Mouse (Mus musculus) midbrain, embryonic 13.5 days (tissue): ENCODE results near the gene E2f6. TPM values are rescaled to one million over a fixed set of nuclear protein-coding genes. Genes with fewer than 3 reads are reported as not detected.

Experiments
- ATAC-seq: fragments of 200-750 bp; cut with Nextera tagmentation; 2 replicates; pipeline ENCODE4 v1.8.0; 2017; ENCODE audit warnings: mild to moderate bottlenecking, moderate TSS enrichment, moderate library complexity
- H3K27ac ChIP-seq: fragments of 300-500 bp; sonication (generic); 2 replicates; pipeline ENCODE4 v1.5.1; 2015; ENCODE audit warnings: inconsistent platforms, mild to moderate bottlenecking, moderate library complexity
- H3K27me3 ChIP-seq: fragments of 300-500 bp; sonication (generic); 2 replicates; pipeline ENCODE4 v1.6.1; 2015; ENCODE audit warnings: mild to moderate bottlenecking, inconsistent platforms
- H3K36me3 ChIP-seq: fragments of 300-500 bp; sonication (generic); 2 replicates; pipeline ENCODE4 v1.6.1; 2015; ENCODE audit warnings: mild to moderate bottlenecking, inconsistent platforms
- H3K4me1 ChIP-seq: fragments of 300-500 bp; sonication (generic); replicated peaks from 2 replicates; pipeline ENCODE4 v1.6.1; 2015; ENCODE audit warnings: inconsistent platforms
- H3K4me2 ChIP-seq: fragments of 300-500 bp; sonication (generic); replicated peaks from 2 replicates; pipeline ENCODE4 v1.6.1; 2015; ENCODE audit warnings: moderate library complexity, mild to moderate bottlenecking, inconsistent platforms
- H3K4me3 ChIP-seq: fragments of 300-500 bp; sonication (generic); replicated peaks from 2 replicates; pipeline ENCODE4 v1.5.1; 2015; ENCODE audit warnings: mild to moderate bottlenecking, inconsistent platforms
- H3K9ac ChIP-seq: fragments of 300-500 bp; sonication (generic); replicated peaks from 2 replicates; pipeline ENCODE4 v1.6.1; 2015; ENCODE audit warnings: mild to moderate bottlenecking, inconsistent platforms
- H3K9me3 ChIP-seq: fragments of 300-500 bp; sonication (generic); 2 replicates; pipeline ENCODE4 v1.6.1; 2016; ENCODE audit warnings: mild to moderate bottlenecking, inconsistent platforms
- WGBS: fragments of 180-500 bp; shearing (Covaris S2); methylation state at CpG from one replicate; pipeline ENCODE4 v1.1.7; 2015; 5-methylcytosine and 5-hydroxymethylcytosine counted together
- polyA plus RNA-seq: library from polyadenylated mRNA; unstranded; fragments of >200 nt; fragmentation: Nextera tagmentation; extraction: Ambion mirVana; gene quantifications from 2 replicates; pipeline ENCODE4 v1.2.1, GENCODE M21; 2015

Gene E2f6
- polyA plus RNA-seq, 1 experiment from 2014 or later = 49.5 TPM

GRCm38 (mm10) chr12:16853431-16854165, 42.8 kb downstream of the E2f6 start:
- Histone ChIP-seq H3K9me3 (no peaks in the 10 kb centered on the region), H3K36me3 (no peaks in the 10 kb centered on the region), H3K27ac (no peak overlapping the region), H3K27me3 (no peaks in the 10 kb centered on the region), H3K4me1 (peaks cover 31% of the 10 kb centered on the region), H3K9ac (no peak overlapping the region), H3K4me3 (no peak overlapping the region), H3K4me2 (no peak overlapping the region)
- WGBS = 89% methylated on average over 11 of the region's 11 CpGs
- no peak for ATAC-seq

- Histone ChIP-seq H3K4me2 (peak overlapping the region; percentile 41), H3K9ac (0 out of 2 replicates have a peak overlapping the region, but pooled peaks have one; percentile 11), H3K36me3 (no peaks in the 10 kb centered on the region), H3K27me3 (no peaks in the 10 kb centered on the region), H3K4me1 (peaks cover 26% of the 10 kb centered on the region), H3K27ac (peak overlapping the region; percentile 96), H3K9me3 (no peaks in the 10 kb centered on the region), H3K4me3 (no peak overlapping the region)
- 4% methylated on average over 6 of the region's 6 CpGs for WGBS
- peak; percentile 98 for ATAC-seq
These were observed 45.0 kb downstream of the E2f6 start for GRCm38 (mm10) chr12:16855632-16856305.

- 28% methylated on average over 2 of the region's 2 CpGs for WGBS
- H3K36me3 ChIP-seq = no peaks in the 10 kb centered on the region
- H3K27me3 ChIP-seq = no peaks in the 10 kb centered on the region
- peak overlapping the region; percentile 41; the same call in 1 of the 2 replicates for H3K4me2 ChIP-seq
- H3K9me3 ChIP-seq = no peaks in the 10 kb centered on the region
- peak; percentile 68 for ATAC-seq
- no peak overlapping the region for H3K4me3 ChIP-seq
- H3K4me1 ChIP-seq = peaks cover 23% of the 10 kb centered on the region
- peak overlapping the region; percentile 96 for H3K27ac ChIP-seq
- H3K9ac ChIP-seq = no peak overlapping the region
These were observed 45.5 kb downstream of the E2f6 start for GRCm38 (mm10) chr12:16856306-16856679.

- Histone ChIP-seq H3K4me3 (no peak overlapping the region), H3K9me3 (no peaks in the 10 kb centered on the region), H3K27ac (no peak overlapping the region), H3K27me3 (no peaks in the 10 kb centered on the region), H3K9ac (no peak overlapping the region), H3K4me2 (no peak overlapping the region), H3K36me3 (no peaks in the 10 kb centered on the region), H3K4me1 (peaks cover 23% of the 10 kb centered on the region)
- ATAC-seq = no peak
- 88% methylated on average over 4 of the region's 4 CpGs for WGBS
These were observed 47.3 kb downstream of the E2f6 start for GRCm38 (mm10) chr12:16858081-16858480.

DNA sequence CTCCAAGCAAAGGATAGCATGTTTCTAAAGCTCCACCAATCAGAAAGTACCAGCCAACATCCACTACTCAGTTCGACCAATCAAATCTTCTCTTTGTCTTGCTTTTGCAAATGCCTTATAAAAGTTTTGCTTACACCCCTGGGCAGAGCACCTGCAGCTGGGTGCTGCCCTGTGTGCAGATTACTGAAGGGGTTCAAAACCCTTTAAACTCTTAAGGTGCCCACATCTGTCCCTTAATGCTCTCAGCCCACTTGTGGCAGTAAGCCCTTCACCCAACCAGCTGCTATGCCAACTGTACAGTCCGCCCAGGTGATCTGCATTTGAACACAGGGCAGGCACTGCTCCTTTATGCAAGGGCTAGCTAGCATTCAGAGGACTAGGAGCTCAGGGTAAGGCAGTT, 49.0 kb downstream of the E2f6 start:
- Histone ChIP-seq H3K27me3 (no peaks in the 10 kb centered on the region), H3K27ac (no peak overlapping the region), H3K4me1 (peaks cover 19% of the 10 kb centered on the region), H3K36me3 (no peaks in the 10 kb centered on the region), H3K4me3 (no peak overlapping the region), H3K9me3 (no peaks in the 10 kb centered on the region), H3K9ac (no peak overlapping the region), H3K4me2 (no peak overlapping the region)
- WGBS = 79% methylated on average over 2 of the region's 2 CpGs
- no peak for ATAC-seq

DNA sequence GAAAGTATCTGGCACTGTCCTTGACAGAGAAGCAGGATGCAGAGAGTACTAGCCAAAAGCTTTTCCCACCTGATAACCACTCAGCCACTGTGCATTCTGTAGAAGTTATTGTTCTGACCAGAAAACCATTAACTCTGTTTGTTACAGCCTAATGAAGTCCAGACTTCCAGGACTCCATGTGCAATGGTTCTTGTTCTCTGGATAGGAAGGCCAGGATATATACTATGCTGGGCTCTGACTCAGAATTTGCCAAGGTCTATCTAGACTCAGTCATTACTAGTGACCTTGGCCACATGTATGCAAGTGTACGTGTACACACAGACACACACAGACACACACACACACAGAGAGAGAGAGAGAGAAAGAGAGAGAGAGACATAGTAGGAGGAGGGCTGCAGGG, 49.8 kb downstream of the E2f6 start:
- H3K4me2 ChIP-seq = no peak overlapping the region
- no peak overlapping the region for H3K4me3 ChIP-seq
- H3K27ac ChIP-seq = no peak overlapping the region
- no peaks in the 10 kb centered on the region for H3K27me3 ChIP-seq
- no peaks in the 10 kb centered on the region for H3K36me3 ChIP-seq
- 70% methylated on average over 1 of the region's 1 CpGs for WGBS
- H3K9ac ChIP-seq = no peak overlapping the region
- no peaks in the 10 kb centered on the region for H3K9me3 ChIP-seq
- peaks cover 16% of the 10 kb centered on the region for H3K4me1 ChIP-seq
- no peak for ATAC-seq

GRCm38 (mm10) chr12:16860961-16861360, 50.2 kb downstream of the E2f6 start:
- Histone ChIP-seq H3K9me3 (no peaks in the 10 kb centered on the region), H3K4me1 (peaks cover 12% of the 10 kb centered on the region), H3K27ac (no peak overlapping the region), H3K27me3 (no peaks in the 10 kb centered on the region), H3K4me3 (no peak overlapping the region), H3K4me2 (no peak overlapping the region), H3K9ac (no peak overlapping the region), H3K36me3 (no peaks in the 10 kb centered on the region)
- ATAC-seq = no peak
- WGBS = 88% methylated on average over 3 of the region's 3 CpGs

DNA sequence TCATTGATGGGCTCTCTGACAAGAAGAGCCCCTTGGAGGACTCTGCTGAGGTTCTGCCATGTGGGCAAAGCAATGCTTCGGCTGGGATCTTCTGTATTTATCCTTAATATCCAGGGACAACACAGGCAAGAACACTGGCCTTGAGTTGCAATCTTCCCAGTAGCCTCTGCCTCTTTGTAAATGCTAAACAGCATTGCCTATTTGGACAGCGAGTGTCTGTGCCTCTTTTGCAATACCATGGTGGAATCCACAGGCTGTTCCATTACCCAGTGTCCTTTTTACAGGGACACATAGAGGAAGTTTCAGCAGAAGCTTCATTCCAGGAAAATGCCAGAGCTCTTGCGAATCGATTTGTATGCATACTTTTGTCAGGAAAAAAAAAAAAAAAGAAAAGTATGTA, 53.7 kb downstream of the E2f6 start:
- H3K9ac ChIP-seq = no peak overlapping the region
- no peak overlapping the region for H3K4me2 ChIP-seq
- no peaks in the 10 kb centered on the region for H3K27me3 ChIP-seq
- 92% methylated on average over 4 of the region's 4 CpGs for WGBS
- H3K27ac ChIP-seq = no peak overlapping the region
- no peaks in the 10 kb centered on the region; the same call in 1 of the 2 replicates for H3K4me1 ChIP-seq
- ATAC-seq = no peak
- no peak overlapping the region for H3K4me3 ChIP-seq
- no peaks in the 10 kb centered on the region for H3K36me3 ChIP-seq
- H3K9me3 ChIP-seq = no peaks in the 10 kb centered on the region

DNA sequence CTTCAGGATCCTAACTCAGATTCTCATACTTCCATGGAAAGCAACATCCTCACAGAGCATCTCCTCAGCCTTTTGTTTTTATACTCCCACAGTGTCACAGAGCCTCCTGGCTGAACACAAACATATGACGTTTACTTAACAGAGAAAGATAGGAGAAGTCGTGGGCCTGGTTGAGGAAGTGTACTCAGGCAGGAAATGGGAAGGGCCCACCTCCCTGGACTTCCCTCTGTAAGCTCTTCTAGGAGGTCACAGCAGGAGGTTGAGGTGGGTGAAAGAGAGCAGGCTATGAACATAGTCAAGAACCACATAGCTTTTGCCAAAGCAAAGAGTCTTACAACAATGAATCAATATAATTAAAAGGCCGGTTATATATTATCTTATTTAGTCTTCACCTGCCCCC, 55.1 kb downstream of the E2f6 start:
- Histone ChIP-seq H3K9me3 (no peaks in the 10 kb centered on the region), H3K9ac (no peak overlapping the region), H3K27ac (no peak overlapping the region), H3K27me3 (no peaks in the 10 kb centered on the region), H3K4me3 (no peak overlapping the region), H3K4me1 (peaks cover 8% of the 10 kb centered on the region), H3K4me2 (no peak overlapping the region), H3K36me3 (no peaks in the 10 kb centered on the region)
- no peak for ATAC-seq
- WGBS = 81% methylated on average over 3 of the region's 3 CpGs

GRCm38 (mm10) chr12:16866460-16866859, 55.7 kb downstream of the E2f6 start:
- Histone ChIP-seq H3K36me3 (no peaks in the 10 kb centered on the region), H3K9ac (no peak overlapping the region), H3K4me1 (peaks cover 8% of the 10 kb centered on the region), H3K27me3 (no peaks in the 10 kb centered on the region), H3K27ac (no peak overlapping the region), H3K4me3 (no peak overlapping the region), H3K4me2 (no peak overlapping the region), H3K9me3 (no peaks in the 10 kb centered on the region)
- WGBS = 85% methylated on average over 3 of the region's 3 CpGs
- ATAC-seq = no peak

DNA sequence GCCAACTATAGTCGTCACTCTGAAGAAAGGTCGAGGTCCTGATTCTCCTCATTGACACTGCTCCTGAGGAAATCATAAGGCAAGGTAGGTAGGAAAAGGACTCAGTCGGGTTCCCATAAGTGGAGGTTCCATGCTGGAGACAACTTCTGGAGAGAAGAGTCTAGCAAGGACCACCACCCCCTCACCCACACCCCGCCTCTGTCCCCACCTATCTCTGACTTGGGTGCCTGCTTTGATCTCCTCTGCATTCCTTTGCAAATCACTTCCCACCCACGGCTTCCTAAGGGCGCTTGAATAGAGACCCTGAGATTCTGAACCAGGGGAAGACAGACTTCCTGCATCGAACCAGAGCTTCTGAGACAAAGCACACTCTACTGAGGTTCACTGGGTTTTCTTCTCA, 56.5 kb downstream of the E2f6 start:
- no peak overlapping the region for H3K4me3 ChIP-seq
- H3K27me3 ChIP-seq = no peaks in the 10 kb centered on the region
- H3K9me3 ChIP-seq = no peaks in the 10 kb centered on the region
- peaks cover 8% of the 10 kb centered on the region for H3K4me1 ChIP-seq
- H3K4me2 ChIP-seq = no peak overlapping the region
- WGBS = 64% methylated on average over 7 of the region's 7 CpGs
- no peak overlapping the region for H3K9ac ChIP-seq
- no peak for ATAC-seq
- H3K36me3 ChIP-seq = no peaks in the 10 kb centered on the region
- no peak overlapping the region for H3K27ac ChIP-seq

GRCm38 (mm10) chr12:16868618-16869017, 57.9 kb downstream of the E2f6 start:
- H3K4me3 ChIP-seq = no peak overlapping the region
- H3K27me3 ChIP-seq = no peaks in the 10 kb centered on the region
- WGBS = 82% methylated on average over 6 of the region's 6 CpGs
- no peak overlapping the region for H3K27ac ChIP-seq
- peaks cover 8% of the 10 kb centered on the region for H3K4me1 ChIP-seq
- H3K9ac ChIP-seq = no peak overlapping the region
- H3K4me2 ChIP-seq = no peak overlapping the region
- ATAC-seq = no peak
- no peaks in the 10 kb centered on the region for H3K36me3 ChIP-seq
- no peaks in the 10 kb centered on the region for H3K9me3 ChIP-seq
